Mouse (Mus musculus): ENCODE measurements around the gene Pold4. TPM values are rescaled to one million over a fixed set of nuclear protein-coding genes. Genes with fewer than 3 reads are reported as not detected.

Pold4 gene
- polyA plus RNA-seq, 1 experiment from 2014 or later, result 18.1 TPM

GRCm38 (mm10) chr19:4264171-4264780, 32.6 kb downstream of the Pold4 start:
- no peaks in the 10 kb centered on the region for H3K36me3 ChIP-seq
- WGBS, result 93% methylated on average over 6 of the region's 6 CpGs
- H3K9ac ChIP-seq (replicated peaks), result no peak overlapping the region
- no peak overlapping the region for H3K4me3 ChIP-seq
- no peak overlapping the region for H3K4me2 ChIP-seq (replicated peaks)
- peaks cover 7% of the 10 kb centered on the region; the same call in 1 of the 2 replicates for H3K4me1 ChIP-seq
- H3K27me3 ChIP-seq, result peaks cover 10% of the 10 kb centered on the region; the same call in 1 of the 2 replicates
- no peaks in the 10 kb centered on the region for H3K9me3 ChIP-seq
- H3K27ac ChIP-seq (replicated peaks), result no peak overlapping the region
- no peak for ATAC-seq (replicated peaks)

- H3K4me1 ChIP-seq, result peaks cover 7% of the 10 kb centered on the region; the same call in 1 of the 2 replicates
- 67% methylated on average over 4 of the region's 4 CpGs for WGBS
- no peak overlapping the region for H3K9ac ChIP-seq (replicated peaks)
- no peak overlapping the region for H3K4me2 ChIP-seq (replicated peaks)
- peaks cover 10% of the 10 kb centered on the region; the same call in 1 of the 2 replicates for H3K27me3 ChIP-seq
- no peaks in the 10 kb centered on the region for H3K9me3 ChIP-seq
- H3K36me3 ChIP-seq, result no peaks in the 10 kb centered on the region
- H3K27ac ChIP-seq (replicated peaks), result no peak overlapping the region
- no peak overlapping the region for H3K4me3 ChIP-seq
- ATAC-seq (replicated peaks), result no peak
These were observed 34.3 kb downstream of the Pold4 start for GRCm38 (mm10) chr19:4265956-4266355.

GRCm38 (mm10) chr19:4268566-4269361, 37.1 kb downstream of the Pold4 start, which contains the start of gene Ssh3:
Gene Ssh3 (minus strand): TSS chr19:4269180.
- peak within 1 kb of the TSS; percentile 33 for H3K9ac ChIP-seq (replicated peaks)
- H3K27me3 ChIP-seq, result peaks cover 10% of the 10 kb centered on the region; the same call in 1 of the 2 replicates
- no peaks in the 10 kb centered on the region for H3K36me3 ChIP-seq
- H3K4me3 ChIP-seq, result peak within 1 kb of the TSS; percentile 34
- peak within 1 kb of the TSS; percentile 51 for H3K4me2 ChIP-seq (replicated peaks)
- 7% methylated on average over 46 of the region's 46 CpGs for WGBS
- H3K4me1 ChIP-seq, result peaks cover 7% of the 10 kb centered on the region; the same call in 1 of the 2 replicates
- H3K9me3 ChIP-seq, result no peaks in the 10 kb centered on the region
- ATAC-seq (replicated peaks), result peak; percentile 58; the same call in 1 of the 2 replicates
- H3K27ac ChIP-seq (replicated peaks), result no peak within 1 kb of the TSS

GRCm38 (mm10) chr19:4270187-4270586, 38.5 kb downstream of the Pold4 start:
- H3K9me3 ChIP-seq, result no peaks in the 10 kb centered on the region
- no peak overlapping the region for H3K9ac ChIP-seq (replicated peaks)
- WGBS, result 79% methylated on average over 6 of the region's 6 CpGs
- no peak for ATAC-seq (replicated peaks)
- H3K27me3 ChIP-seq, result peaks cover 10% of the 10 kb centered on the region; the same call in 1 of the 2 replicates
- H3K4me3 ChIP-seq, result no peak overlapping the region
- no peaks in the 10 kb centered on the region for H3K36me3 ChIP-seq
- H3K4me1 ChIP-seq, result peaks cover 7% of the 10 kb centered on the region; the same call in 1 of the 2 replicates
- H3K4me2 ChIP-seq (replicated peaks), result no peak overlapping the region
- no peak overlapping the region for H3K27ac ChIP-seq (replicated peaks)

GRCm38 (mm10) chr19:4270972-4271371, 39.3 kb downstream of the Pold4 start:
- Histone ChIP-seq H3K27ac (replicated peaks) (no peak overlapping the region), H3K9me3 (no peaks in the 10 kb centered on the region), H3K9ac (replicated peaks) (no peak overlapping the region), H3K36me3 (no peaks in the 10 kb centered on the region), H3K4me1 (peaks cover 7% of the 10 kb centered on the region; the same call in 1 of the 2 replicates), H3K4me2 (replicated peaks) (no peak overlapping the region), H3K4me3 (no peak overlapping the region), H3K27me3 (peaks cover 10% of the 10 kb centered on the region; the same call in 1 of the 2 replicates)
- WGBS, result 94% methylated on average over 11 of the region's 11 CpGs
- ATAC-seq (replicated peaks), result no peak

- Histone ChIP-seq H3K4me1 (peaks cover 16% of the 10 kb centered on the region; the same call in 1 of the 2 replicates), H3K4me3 (no peak overlapping the region), H3K9me3 (no peaks in the 10 kb centered on the region), H3K4me2 (replicated peaks) (no peak overlapping the region), H3K27me3 (no peaks in the 10 kb centered on the region), H3K27ac (replicated peaks) (no peak overlapping the region), H3K9ac (replicated peaks) (no peak overlapping the region), H3K36me3 (peaks cover 4% of the 10 kb centered on the region; the same call in 1 of the 2 replicates)
- 92% methylated on average over 1 of the region's 1 CpGs for WGBS
- ATAC-seq (replicated peaks), result no peak
These were observed 47.8 kb downstream of the Pold4 start for GRCm38 (mm10) chr19:4279487-4279886.

- Histone ChIP-seq H3K27me3 (no peaks in the 10 kb centered on the region), H3K27ac (replicated peaks) (no peak overlapping the region), H3K36me3 (peaks cover 5% of the 10 kb centered on the region), H3K4me1 (peaks cover 16% of the 10 kb centered on the region; the same call in 1 of the 2 replicates), H3K9me3 (no peaks in the 10 kb centered on the region), H3K9ac (replicated peaks) (no peak overlapping the region), H3K4me3 (no peak overlapping the region), H3K4me2 (replicated peaks) (no peak overlapping the region)
- no peak for ATAC-seq (replicated peaks)
- 96% methylated on average over 9 of the region's 9 CpGs for WGBS
These were observed 48.7 kb downstream of the Pold4 start for GRCm38 (mm10) chr19:4280425-4280824.

- peak within 1 kb of the TSS; percentile 65 for H3K9ac ChIP-seq (replicated peaks)
- peak within 1 kb of the TSS; percentile 51; the same call in 1 of the 2 replicates for H3K27ac ChIP-seq (replicated peaks)
- H3K9me3 ChIP-seq, result no peaks in the 10 kb centered on the region
- peaks cover 31% of the 10 kb centered on the region for H3K36me3 ChIP-seq
- H3K4me1 ChIP-seq, result peaks cover 16% of the 10 kb centered on the region; the same call in 1 of the 2 replicates
- ATAC-seq (replicated peaks), result peak; percentile 92
- under 1% methylated on average over 50 of the region's 50 CpGs for WGBS
- peak within 1 kb of the TSS; percentile 57 for H3K4me3 ChIP-seq
- peak within 1 kb of the TSS; percentile 75 for H3K4me2 ChIP-seq (replicated peaks)
- no peaks in the 10 kb centered on the region for H3K27me3 ChIP-seq
These were observed 51.3 kb downstream of the Pold4 start, which contains the start of gene Ankrd13d for GRCm38 (mm10) chr19:4282898-4283553. Gene Ankrd13d (minus strand): TSS chr19:4283137.

Small RNAs within 50 kb of the gene (microRNA-seq; reads per million reads assigned to microRNA genes)
- gene Gm26115 (not detected), gene Mir6985 (not detected)

Other genes with a start within 250 kb of the Pold4 start
- 1.3 and 1.4 TPM in 2 replicates for gene Acy3, start 245.3 kb upstream of the Pold4 start, polyA plus RNA-seq (2015; fragmentation: Nextera tagmentation; extraction: Ambion mirVana)
- 0.13 TPM in 1 of 2 replicates, not detected in the other for gene Tbx10, start 239.1 kb upstream of the Pold4 start, polyA plus RNA-seq (2015; fragmentation: Nextera tagmentation; extraction: Ambion mirVana)
- 36.0 and 40.8 TPM in 2 replicates for gene Nudt8, start 231.3 kb upstream of the Pold4 start, polyA plus RNA-seq (2015; fragmentation: Nextera tagmentation; extraction: Ambion mirVana)
- 6.8 and 7.6 TPM in 2 replicates for gene Gm49405, start 231.3 kb upstream of the Pold4 start, polyA plus RNA-seq (2015; fragmentation: Nextera tagmentation; extraction: Ambion mirVana)
- 9.0 and 11.1 TPM in 2 replicates for gene Doc2g, start 228.6 kb upstream of the Pold4 start, polyA plus RNA-seq (2015; fragmentation: Nextera tagmentation; extraction: Ambion mirVana)
- 225 and 228 TPM in 2 replicates for gene Ndufv1, start 219.1 kb upstream of the Pold4 start, polyA plus RNA-seq (2015; fragmentation: Nextera tagmentation; extraction: Ambion mirVana)
- gene Gstp1, start 193.9 kb upstream of the Pold4 start, polyA plus RNA-seq (2015; fragmentation: Nextera tagmentation; extraction: Ambion mirVana), result 421 and 426 TPM in 2 replicates
- gene Gstp2, start 185.9 kb upstream of the Pold4 start, polyA plus RNA-seq (2015; fragmentation: Nextera tagmentation; extraction: Ambion mirVana), result 1.3 and 4.6 TPM in 2 replicates
- gene Gstp3, start 172.3 kb upstream of the Pold4 start, polyA plus RNA-seq (2015; fragmentation: Nextera tagmentation; extraction: Ambion mirVana), result not detected in 2 replicates
- not detected in 2 replicates for gene Cabp2, start 150.3 kb upstream of the Pold4 start, polyA plus RNA-seq (2015; fragmentation: Nextera tagmentation; extraction: Ambion mirVana)
- 82.1 and 83.2 TPM in 2 replicates for gene Cdk2ap2, start 134.7 kb upstream of the Pold4 start, polyA plus RNA-seq (2015; fragmentation: Nextera tagmentation; extraction: Ambion mirVana)
- 40.7 and 47.2 TPM in 2 replicates for gene Pitpnm1, start 131.9 kb upstream of the Pold4 start, polyA plus RNA-seq (2015; fragmentation: Nextera tagmentation; extraction: Ambion mirVana)
- 90.1 and 92.5 TPM in 2 replicates for gene Aip, start 106.0 kb upstream of the Pold4 start, polyA plus RNA-seq (2015; fragmentation: Nextera tagmentation; extraction: Ambion mirVana)
- not detected in 2 replicates for gene Gpr152, start 92.1 kb upstream of the Pold4 start, polyA plus RNA-seq (2015; fragmentation: Nextera tagmentation; extraction: Ambion mirVana)
- 0.10 and 0.15 TPM in 2 replicates for gene Cabp4, start 87.9 kb upstream of the Pold4 start, polyA plus RNA-seq (2015; fragmentation: Nextera tagmentation; extraction: Ambion mirVana)
- gene Coro1b, start 83.3 kb upstream of the Pold4 start, polyA plus RNA-seq (2015; fragmentation: Nextera tagmentation; extraction: Ambion mirVana), result 144 and 145 TPM in 2 replicates
- gene Ptprcap, start 78.3 kb upstream of the Pold4 start, polyA plus RNA-seq (2015; fragmentation: Nextera tagmentation; extraction: Ambion mirVana), result 0.59 and 1.1 TPM in 2 replicates
- 54.1 and 54.6 TPM in 2 replicates for gene Rps6kb2, start 68.5 kb upstream of the Pold4 start, polyA plus RNA-seq (2015; fragmentation: Nextera tagmentation; extraction: Ambion mirVana)
- gene Carns1, start 56.4 kb upstream of the Pold4 start, polyA plus RNA-seq (2015; fragmentation: Nextera tagmentation; extraction: Ambion mirVana), result 3.4 and 4.2 TPM in 2 replicates
- 0.70 and 0.86 TPM in 2 replicates for gene Tbc1d10c, start 40.6 kb upstream of the Pold4 start, polyA plus RNA-seq (2015; fragmentation: Nextera tagmentation; extraction: Ambion mirVana)
- 560 and 578 TPM in 2 replicates for gene Ppp1ca, start 39.8 kb upstream of the Pold4 start, polyA plus RNA-seq (2015; fragmentation: Nextera tagmentation; extraction: Ambion mirVana)
- 22.6 and 25.2 TPM in 2 replicates for gene Rad9a, start 30.2 kb upstream of the Pold4 start, polyA plus RNA-seq (2015; fragmentation: Nextera tagmentation; extraction: Ambion mirVana)
- gene Clcf1, start 17.7 kb upstream of the Pold4 start, polyA plus RNA-seq (2015; fragmentation: Nextera tagmentation; extraction: Ambion mirVana), result 0.39 and 0.43 TPM in 2 replicates
- not detected in 2 replicates for gene AC109138.7, start 17.5 kb upstream of the Pold4 start, polyA plus RNA-seq (2015; fragmentation: Nextera tagmentation; extraction: Ambion mirVana)
- gene Ssh3, start 37.3 kb downstream of the Pold4 start, polyA plus RNA-seq (2015; fragmentation: Nextera tagmentation; extraction: Ambion mirVana), result 5.2 and 6.7 TPM in 2 replicates
- gene Ankrd13d, start 51.2 kb downstream of the Pold4 start, polyA plus RNA-seq (2015; fragmentation: Nextera tagmentation; extraction: Ambion mirVana), result 25.1 and 26.2 TPM in 2 replicates
- 20.5 and 24.9 TPM in 2 replicates for gene Grk2, start 74.3 kb downstream of the Pold4 start, polyA plus RNA-seq (2015; fragmentation: Nextera tagmentation; extraction: Ambion mirVana)
- 40.3 and 43.3 TPM in 2 replicates for gene Kdm2a, start 166.4 kb downstream of the Pold4 start, polyA plus RNA-seq (2015; fragmentation: Nextera tagmentation; extraction: Ambion mirVana)
- 5.1 and 5.6 TPM in 2 replicates for gene Rhod, start 207.5 kb downstream of the Pold4 start, polyA plus RNA-seq (2015; fragmentation: Nextera tagmentation; extraction: Ambion mirVana)
- gene Syt12, start 245.5 kb downstream of the Pold4 start, polyA plus RNA-seq (2015; fragmentation: Nextera tagmentation; extraction: Ambion mirVana), result 1.5 and 1.8 TPM in 2 replicates

All from forebrain, embryonic 15.5 days (tissue).